Mouse (Mus musculus): ENCODE data around the gene C87436. TPM values are rescaled to one million over a fixed set of nuclear protein-coding genes. Genes with fewer than 3 reads are reported as not detected.

Gene C87436
- total and polyA plus RNA-seq, 3 experiments, result 11.6 to 18.5 TPM; not detected in 1

GRCm38 (mm10) chr6:86480189-86480831 lies 42.1 kb downstream of the C87436 start:
- H3K36me3 ChIP-seq (ENCODE audit: control insufficient read depth in 1 of 2, insufficient read depth in 2 of 2, low read length in 2 of 2), result peaks cover 0 to under 1% of the 10 kb centered on the region in 2 experiments; a peak in 1 of 4 replicates
- H3K9me3 ChIP-seq (replicated peaks; ENCODE audit: insufficient read depth, low read length), result no peaks in the 10 kb centered on the region
- H3K79me2 ChIP-seq (ENCODE audit: control insufficient read depth, insufficient read depth, low read length, poor library complexity), result no peaks in the 10 kb centered on the region
- no peak overlapping the region for H3K9ac ChIP-seq (ENCODE audit: control insufficient read depth, low read depth, low read length, poor library complexity, severe bottlenecking)
- H3K27ac ChIP-seq (ENCODE audit: control insufficient read depth, low read depth, low read length), result no peak overlapping the region
- TF ChIP-seq SMC3 (IDR thresholded peaks at IDR 0.05; ENCODE audit: low read depth, low read length) (no peak), ELF1 (IDR thresholded peaks at IDR 0.05; ENCODE audit: low read depth, low read length) (no peak), MAFK (IDR thresholded peaks at IDR 0.05; ENCODE audit: borderline replicate concordance, low read depth, low read length) (no peak), EP300 (IDR thresholded peaks at IDR 0.05; ENCODE audit: low read depth in 1 of 2, low read length in 2 of 2) (no peak), TAL1 (IDR thresholded peaks at IDR 0.05; ENCODE audit: low read length) (no peak), ZKSCAN1 (IDR thresholded peaks at IDR 0.05; ENCODE audit: low read depth, low read length) (no peak), POLR2AphosphoS2 (IDR thresholded peaks at IDR 0.05; ENCODE audit: low read length) (no peak), NRF1 (IDR thresholded peaks at IDR 0.05; ENCODE audit: insufficient read depth, low read depth, low read length, poor library complexity, severe bottlenecking) (no peak), RAD21 (IDR thresholded peaks at IDR 0.05; ENCODE audit: low read depth, low read length) (no peak), ETS1 (IDR thresholded peaks at IDR 0.05; ENCODE audit: low read depth, low read length) (no peak), NELFE (IDR thresholded peaks at IDR 0.05; ENCODE audit: low read depth, low read length) (no peak), TCF12 (IDR thresholded peaks at IDR 0.05; ENCODE audit: low read depth, low read length) (no peak), CHD1 (IDR thresholded peaks at IDR 0.05; ENCODE audit: low read depth, low read length) (no peak), MYB (IDR thresholded peaks at IDR 0.05; ENCODE audit: low read depth, low read length) (no peak), POLR2AphosphoS5 (IDR thresholded peaks at IDR 0.05; ENCODE audit: borderline replicate concordance, low read depth, low read length) (no peak), MYC (IDR thresholded peaks at IDR 0.05; ENCODE audit: low read depth, low read length) (no peak), TBP (IDR thresholded peaks at IDR 0.05; ENCODE audit: low read depth, low read length) (no peak), MAZ (IDR thresholded peaks at IDR 0.05; ENCODE audit: low read depth, low read length) (no peak), JUND (IDR thresholded peaks at IDR 0.05; ENCODE audit: low read depth, low read length) (no peak)
- no peaks in the 10 kb centered on the region for H3K27me3 ChIP-seq (ENCODE audit: control insufficient read depth in 1 of 2, insufficient read depth in 2 of 2, low read length in 2 of 2)
- no peak for DNase-seq (ENCODE audit: low read depth, low spot score)
- peaks cover 0 to 2% of the 10 kb centered on the region in 2 experiments; a peak in 2 of 4 replicates for H3K4me1 ChIP-seq (ENCODE audit: control insufficient read depth in 1 of 2, insufficient read depth in 2 of 2, low read length in 2 of 2)
- H3K4me3 ChIP-seq (ENCODE audit: control insufficient read depth in 1 of 2, insufficient read depth in 1 of 2, low read depth in 2 of 2, low read length in 2 of 2), result no peak overlapping the region

GRCm38 (mm10) chr6:86481871-86482270 lies 43.7 kb downstream of the C87436 start:
- Histone ChIP-seq H3K9ac (ENCODE audit: control insufficient read depth, low read depth, low read length, poor library complexity, severe bottlenecking) (no peak overlapping the region), H3K36me3 (ENCODE audit: control insufficient read depth in 1 of 2, insufficient read depth in 2 of 2, low read length in 2 of 2) (peaks cover 0 to 1% of the 10 kb centered on the region in 2 experiments; a peak in 2 of 4 replicates), H3K27ac (ENCODE audit: control insufficient read depth, low read depth, low read length) (no peak overlapping the region), H3K4me3 (ENCODE audit: control insufficient read depth in 1 of 2, insufficient read depth in 1 of 2, low read depth in 2 of 2, low read length in 2 of 2) (no peak overlapping the region), H3K79me2 (ENCODE audit: control insufficient read depth, insufficient read depth, low read length, poor library complexity) (no peaks in the 10 kb centered on the region), H3K27me3 (ENCODE audit: control insufficient read depth in 1 of 2, insufficient read depth in 2 of 2, low read length in 2 of 2) (no peaks in the 10 kb centered on the region), H3K9me3 (replicated peaks; ENCODE audit: insufficient read depth, low read length) (no peaks in the 10 kb centered on the region), H3K4me1 (ENCODE audit: control insufficient read depth in 1 of 2, insufficient read depth in 2 of 2, low read length in 2 of 2) (peaks cover 0 to under 1% of the 10 kb centered on the region in 2 experiments; a peak in 1 of 4 replicates)
- DNase-seq (ENCODE audit: low read depth, low spot score), result no peak
- no peak for TF ChIP-seq MYB (IDR thresholded peaks at IDR 0.05; ENCODE audit: low read depth, low read length)
- TF ChIP-seq RCOR1 (IDR thresholded peaks at IDR 0.05; ENCODE audit: low read depth, low read length), result no peak
- no peak for TF ChIP-seq GABPA (IDR thresholded peaks at IDR 0.05; ENCODE audit: low read depth, low read length)
- no peak for TF ChIP-seq BHLHE40 (IDR thresholded peaks at IDR 0.05; ENCODE audit: borderline replicate concordance, low read depth, low read length)

Measured in MEL (cell line).